Mouse (Mus musculus) embryonic facial prominence, embryonic 11.5 days (tissue): ENCODE data around the gene Dpf2. TPM values are rescaled to one million over a fixed set of nuclear protein-coding genes. Genes with fewer than 3 reads are reported as not detected.

Experiments
- ATAC-seq: fragments of 200-750 bp; cut with Nextera tagmentation; replicated peaks from 2 replicates; pipeline ENCODE4 v1.8.0; 2017; ENCODE audit warnings: low read depth; ENCODE audit not compliant: insufficient number of reproducible peaks, low FRiP score, low TSS enrichment
- DNase-seq: peaks from one replicate; pipeline ENCODE4 v3.0.0-alpha.2; 2015; ENCODE audit warnings: low spot score
- H3K27ac ChIP-seq: fragments of 300-500 bp; sonication (generic); replicated peaks from 2 replicates; pipeline ENCODE4 v1.5.1; 2014; ENCODE audit warnings: mild to moderate bottlenecking, low read depth, low read length, control low read depth
- H3K27me3 ChIP-seq: fragments of 300-500 bp; sonication (generic); 2 replicates; pipeline ENCODE4 v1.6.1; 2014; ENCODE audit warnings: mild to moderate bottlenecking, low read length, moderate library complexity, mixed read lengths; ENCODE audit not compliant: control insufficient read depth, insufficient read depth
- H3K36me3 ChIP-seq: fragments of 300-500 bp; sonication (generic); replicated peaks from 2 replicates; pipeline ENCODE4 v1.6.1; 2014; ENCODE audit warnings: low read depth, mild to moderate bottlenecking, low read length, moderate library complexity, mixed read lengths; ENCODE audit not compliant: control insufficient read depth, insufficient read depth
- H3K4me1 ChIP-seq: fragments of 300-500 bp; sonication (generic); 2 replicates; pipeline ENCODE4 v1.6.1; 2014; ENCODE audit warnings: low read length, mixed read lengths; ENCODE audit not compliant: control insufficient read depth, insufficient read depth
- H3K4me2 ChIP-seq: fragments of 300-500 bp; sonication (generic); 2 replicates; pipeline ENCODE4 v1.6.1; 2014; ENCODE audit warnings: low read depth, mild to moderate bottlenecking, control low read depth, low read length, moderate library complexity
- H3K4me3 ChIP-seq: fragments of 300-500 bp; sonication (generic); 2 replicates; pipeline ENCODE4 v1.5.1; 2014; ENCODE audit warnings: low read depth, low read length, control low read depth
- H3K9ac ChIP-seq: fragments of 300-500 bp; sonication (generic); replicated peaks from 2 replicates; pipeline ENCODE4 v1.6.1; 2014; ENCODE audit warnings: mild to moderate bottlenecking, control low read depth, low read length
- H3K9me3 ChIP-seq: fragments of 300-500 bp; sonication (generic); replicated peaks from 2 replicates; pipeline ENCODE4 v1.6.1; 2016; ENCODE audit warnings: mild to moderate bottlenecking, low read length, inconsistent platforms, mixed read lengths; ENCODE audit not compliant: control insufficient read depth
- WGBS: fragments of 180-500 bp; shearing (Covaris S2); extraction: QIAGEN DNeasy Blood & Tissue Kit; methylation state at CpG from one replicate; pipeline ENCODE4 v1.1.7; 2014; 5-methylcytosine and 5-hydroxymethylcytosine counted together
- polyA plus RNA-seq: library from polyadenylated mRNA; unstranded; fragments of >200 nt; fragmentation: Nextera tagmentation; extraction: Ambion mirVana; gene quantifications from 2 replicates; pipeline ENCODE4 v1.2.1, GENCODE M21; 2014

Gene Dpf2
- polyA plus RNA-seq = 202 and 213 TPM in 2 replicates

GRCm38 (mm10) chr19:5913007-5913719 lies at the start of gene Dpf2:
Gene Dpf2, minus strand, starts transcription at chr19:5913010.
- Histone ChIP-seq H3K4me3 (peak within 1 kb of the TSS; percentile 100), H3K36me3 (no peaks in the 10 kb centered on the region; the same call in 1 of the 2 replicates), H3K4me1 (peaks cover 2% of the 10 kb centered on the region; the same call in 1 of the 2 replicates), H3K9me3 (no peaks in the 10 kb centered on the region), H3K9ac (peak within 1 kb of the TSS; percentile 98), H3K4me2 (peak within 1 kb of the TSS; percentile 66), H3K27me3 (no peaks in the 10 kb centered on the region), H3K27ac (peak within 1 kb of the TSS; percentile 75)
- WGBS = 21% methylated on average over 13 of the region's 13 CpGs
- peak; percentile 22 for DNase-seq
- ATAC-seq = peak; percentile 16

DNA sequence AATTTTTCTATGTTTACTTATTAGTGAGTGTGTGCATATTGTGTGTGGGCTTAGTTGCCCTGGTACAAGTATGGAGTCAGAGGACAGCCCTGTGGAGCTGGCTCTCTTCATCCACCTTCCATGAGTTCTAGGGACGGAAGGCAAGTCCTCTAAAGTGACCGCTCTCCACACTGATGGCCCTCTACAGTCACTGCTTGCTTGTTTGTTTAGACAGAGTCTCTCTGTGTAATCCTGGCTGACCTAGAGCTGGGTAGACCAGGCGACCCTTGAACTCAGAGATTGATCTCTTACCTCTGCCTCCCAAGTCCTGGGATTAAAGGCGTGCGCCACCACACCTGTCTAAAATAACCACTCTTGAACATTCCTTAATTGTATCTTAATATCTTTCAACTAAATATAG lies 44.6 kb upstream of the Dpf2 start:
- Histone ChIP-seq H3K4me3 (no peak overlapping the region), H3K36me3 (no peaks in the 10 kb centered on the region; the same call in 1 of the 2 replicates), H3K4me1 (no peaks in the 10 kb centered on the region), H3K27ac (no peak overlapping the region), H3K9ac (no peak overlapping the region), H3K4me2 (no peak overlapping the region), H3K9me3 (no peaks in the 10 kb centered on the region), H3K27me3 (no peaks in the 10 kb centered on the region)
- DNase-seq (no peak), ATAC-seq (no peak)
- 84% methylated on average over 5 of the region's 5 CpGs for WGBS

GRCm38 (mm10) chr19:5956685-5957084 lies 43.9 kb upstream of the Dpf2 start:
- Histone ChIP-seq H3K4me1 (no peaks in the 10 kb centered on the region), H3K4me3 (no peak overlapping the region), H3K9ac (no peak overlapping the region), H3K4me2 (no peak overlapping the region), H3K36me3 (no peaks in the 10 kb centered on the region; the same call in 1 of the 2 replicates), H3K9me3 (no peaks in the 10 kb centered on the region), H3K27ac (no peak overlapping the region), H3K27me3 (no peaks in the 10 kb centered on the region)
- 25% methylated on average over 3 of the region's 3 CpGs for WGBS
- DNase-seq (peak; percentile 80), ATAC-seq (no peak; the same call in 1 of the 2 replicates)

- H3K4me2 ChIP-seq = no peak overlapping the region
- no peaks in the 10 kb centered on the region for H3K27me3 ChIP-seq
- H3K27ac ChIP-seq = no peak overlapping the region
- no peak for DNase-seq
- WGBS = 84% methylated on average over 28 of the region's 28 CpGs
- H3K9ac ChIP-seq = no peak overlapping the region
- no peak for ATAC-seq
- H3K4me3 ChIP-seq = no peak overlapping the region
- H3K4me1 ChIP-seq = no peaks in the 10 kb centered on the region
- no peaks in the 10 kb centered on the region; the same call in 1 of the 2 replicates for H3K36me3 ChIP-seq
- no peaks in the 10 kb centered on the region for H3K9me3 ChIP-seq
These were observed 43.2 kb upstream of the Dpf2 start for GRCm38 (mm10) chr19:5955704-5956670.

DNA sequence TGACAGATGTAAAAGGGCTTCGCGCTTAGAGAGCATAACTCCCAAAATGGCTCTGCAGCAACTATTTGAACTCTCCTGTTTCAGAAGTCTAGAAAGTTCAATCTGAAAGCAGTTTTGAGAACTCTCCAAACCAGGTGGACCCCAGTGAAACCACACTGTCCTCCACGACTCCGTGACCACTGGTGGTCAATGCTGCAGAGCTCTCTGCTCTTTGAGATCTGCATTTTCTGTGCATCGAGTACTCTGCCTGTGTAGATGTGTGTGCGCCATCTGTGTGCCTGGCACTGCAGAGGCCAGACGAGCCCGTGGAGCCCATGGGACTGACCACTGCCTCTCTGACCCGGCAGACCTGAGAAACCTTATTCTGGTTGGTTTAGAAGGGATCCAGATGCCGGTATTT lies 42.1 kb upstream of the Dpf2 start:
- 90% methylated on average over 10 of the region's 10 CpGs for WGBS
- Histone ChIP-seq H3K9ac (no peak overlapping the region), H3K4me1 (no peaks in the 10 kb centered on the region), H3K27me3 (no peaks in the 10 kb centered on the region), H3K27ac (no peak overlapping the region), H3K36me3 (no peaks in the 10 kb centered on the region; the same call in 1 of the 2 replicates), H3K9me3 (no peaks in the 10 kb centered on the region), H3K4me3 (no peak overlapping the region), H3K4me2 (no peak overlapping the region)
- no peak for DNase-seq
- no peak for ATAC-seq

DNA sequence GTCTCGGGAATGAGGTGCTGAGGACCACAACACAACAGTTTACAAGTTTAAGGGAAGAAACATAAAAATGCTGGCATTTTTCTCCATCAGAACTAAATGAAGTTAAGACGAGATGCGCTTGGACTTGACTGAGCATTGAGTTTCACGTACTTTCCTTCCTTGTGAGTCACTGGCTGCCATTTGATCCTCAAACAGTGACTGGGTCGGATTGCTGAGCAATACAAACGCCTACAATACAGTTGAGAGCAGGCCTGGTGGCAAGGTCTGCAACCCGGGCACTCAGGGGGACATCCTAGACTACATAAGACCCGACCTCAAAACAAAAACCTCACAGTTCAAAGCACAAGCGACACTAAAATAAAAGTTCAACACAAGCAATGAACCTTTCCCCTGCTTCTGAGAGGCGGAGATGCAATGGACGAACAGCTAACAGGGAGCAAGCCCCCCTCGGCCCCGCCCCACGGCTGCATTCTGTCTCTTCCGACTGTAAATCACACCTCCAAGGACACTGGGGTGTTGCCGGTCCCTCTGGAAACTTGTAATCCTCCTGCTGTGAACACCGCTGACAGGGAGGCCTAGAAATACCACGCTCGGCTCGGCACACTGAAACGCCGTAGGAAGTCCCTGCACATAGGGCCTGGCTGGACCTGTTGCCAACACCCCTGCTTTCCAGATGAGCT lies 41.4 kb upstream of the Dpf2 start:
- Histone ChIP-seq H3K9ac (no peak overlapping the region), H3K4me1 (no peaks in the 10 kb centered on the region), H3K36me3 (no peaks in the 10 kb centered on the region; the same call in 1 of the 2 replicates), H3K4me3 (no peak overlapping the region), H3K4me2 (no peak overlapping the region), H3K9me3 (no peaks in the 10 kb centered on the region), H3K27me3 (no peaks in the 10 kb centered on the region), H3K27ac (no peak overlapping the region)
- 86% methylated on average over 22 of the region's 22 CpGs for WGBS
- DNase-seq (no peak), ATAC-seq (no peak)

- no peaks in the 10 kb centered on the region for H3K4me1 ChIP-seq
- ATAC-seq = no peak
- no peaks in the 10 kb centered on the region for H3K9me3 ChIP-seq
- 91% methylated on average over 19 of the region's 19 CpGs for WGBS
- no peak overlapping the region for H3K4me2 ChIP-seq
- no peaks in the 10 kb centered on the region for H3K27me3 ChIP-seq
- no peak overlapping the region for H3K9ac ChIP-seq
- H3K36me3 ChIP-seq = no peaks in the 10 kb centered on the region; the same call in 1 of the 2 replicates
- DNase-seq = no peak
- no peak overlapping the region for H3K4me3 ChIP-seq
- no peak overlapping the region for H3K27ac ChIP-seq
These were observed 40.5 kb upstream of the Dpf2 start for GRCm38 (mm10) chr19:5953201-5953770.
